Mouse (Mus musculus): ENCODE results near the gene Ptcd3. TPM values are rescaled to one million over a fixed set of nuclear protein-coding genes. Genes with fewer than 3 reads are reported as not detected.

Ptcd3 gene
- total and polyA plus RNA-seq, 3 experiments: 6.2 to 198 (median 143) TPM

- H3K9me3 ChIP-seq (replicated peaks): no peaks in the 10 kb centered on the region
- no peaks in the 10 kb centered on the region for H3K27me3 ChIP-seq (ENCODE audit: insufficient read depth, low read length)
- TF ChIP-seq GATA1 (IDR thresholded peaks at IDR 0.05; ENCODE audit: borderline replicate concordance, low read length) (no peak), TAL1 (conservative IDR thresholded peaks at IDR 0.05; ENCODE audit: low read depth, low read length) (no peak), CTCF (IDR thresholded peaks at IDR 0.05; ENCODE audit: low read depth, low read length) (no peak), GATA2 (IDR thresholded peaks at IDR 0.05; ENCODE audit: borderline replicate concordance, low read depth, low read length) (no peak), POLR2AphosphoS5 (IDR thresholded peaks at IDR 0.05; ENCODE audit: insufficient replicate concordance, low read depth, low read length) (no peak)
- no peak overlapping the region for H3K4me3 ChIP-seq (ENCODE audit: low read depth, low read length)
- peaks cover 13% of the 10 kb centered on the region; the same call in 1 of the 2 replicates for H3K4me1 ChIP-seq (ENCODE audit: insufficient read depth, low read depth, low read length)
- ATAC-seq (ENCODE audit: extremely low read depth, insufficient number of reproducible peaks, low FRiP score, poor library complexity, severe bottlenecking) (no peak), DNase-seq (ENCODE audit: low spot score) (no peak)
- peaks cover 60% of the 10 kb centered on the region for H3K36me3 ChIP-seq (replicated peaks)
Measured at GRCm38 (mm10) chr6:71840597-71841290, 67.8 kb downstream of the Ptcd3 start.

GRCm38 (mm10) chr6:71839815-71840214 is 68.7 kb downstream of the Ptcd3 start:
- TF ChIP-seq GATA2 (IDR thresholded peaks at IDR 0.05; ENCODE audit: borderline replicate concordance, low read depth, low read length): no peak
- no peak for TF ChIP-seq GATA1 (IDR thresholded peaks at IDR 0.05; ENCODE audit: borderline replicate concordance, low read length)
- TF ChIP-seq POLR2AphosphoS5 (IDR thresholded peaks at IDR 0.05; ENCODE audit: insufficient replicate concordance, low read depth, low read length): no peak
- H3K36me3 ChIP-seq (replicated peaks): peaks cover 52% of the 10 kb centered on the region
- no peaks in the 10 kb centered on the region for H3K27me3 ChIP-seq (ENCODE audit: insufficient read depth, low read length)
- ATAC-seq (ENCODE audit: extremely low read depth, insufficient number of reproducible peaks, low FRiP score, poor library complexity, severe bottlenecking) (no peak), DNase-seq (ENCODE audit: low spot score) (no peak)
- no peaks in the 10 kb centered on the region for H3K9me3 ChIP-seq (replicated peaks)
- H3K4me3 ChIP-seq (ENCODE audit: low read depth, low read length): no peak overlapping the region
- H3K4me1 ChIP-seq (ENCODE audit: insufficient read depth, low read depth, low read length): peaks cover 13% of the 10 kb centered on the region; the same call in 1 of the 2 replicates

- ATAC-seq (ENCODE audit: extremely low read depth, insufficient number of reproducible peaks, low FRiP score, poor library complexity, severe bottlenecking) (no peak), DNase-seq (ENCODE audit: low spot score) (no peak)
- no peaks in the 10 kb centered on the region for H3K27me3 ChIP-seq (ENCODE audit: insufficient read depth, low read length)
- no peak overlapping the region for H3K4me3 ChIP-seq (ENCODE audit: low read depth, low read length)
- no peak for TF ChIP-seq CTCF (IDR thresholded peaks at IDR 0.05; ENCODE audit: low read depth, low read length)
- no peak for TF ChIP-seq TAL1 (conservative IDR thresholded peaks at IDR 0.05; ENCODE audit: low read depth, low read length)
- TF ChIP-seq GATA2 (IDR thresholded peaks at IDR 0.05; ENCODE audit: borderline replicate concordance, low read depth, low read length): no peak
- TF ChIP-seq POLR2AphosphoS5 (IDR thresholded peaks at IDR 0.05; ENCODE audit: insufficient replicate concordance, low read depth, low read length): no peak
- TF ChIP-seq GATA1 (IDR thresholded peaks at IDR 0.05; ENCODE audit: borderline replicate concordance, low read length): no peak
- peaks cover 60% of the 10 kb centered on the region for H3K36me3 ChIP-seq (replicated peaks)
- H3K9me3 ChIP-seq (replicated peaks): no peaks in the 10 kb centered on the region
- peaks cover 21% of the 10 kb centered on the region for H3K4me1 ChIP-seq (ENCODE audit: insufficient read depth, low read depth, low read length)
Measured at GRCm38 (mm10) chr6:71836811-71837210, 71.7 kb downstream of the Ptcd3 start.

GRCm38 (mm10) chr6:71831581-71831960 is 77.0 kb downstream of the Ptcd3 start:
- H3K4me3 ChIP-seq (ENCODE audit: low read depth, low read length): peak overlapping the region; percentile 99
- H3K4me1 ChIP-seq (ENCODE audit: insufficient read depth, low read depth, low read length): peaks cover 17% of the 10 kb centered on the region
- H3K9me3 ChIP-seq (replicated peaks): no peaks in the 10 kb centered on the region
- no peaks in the 10 kb centered on the region; the same call in 1 of the 2 replicates for H3K27me3 ChIP-seq (ENCODE audit: insufficient read depth, low read length)
- DNase-seq (ENCODE audit: low spot score) (peak; percentile 97), ATAC-seq (ENCODE audit: extremely low read depth, insufficient number of reproducible peaks, low FRiP score, poor library complexity, severe bottlenecking) (peak; percentile 93)
- TF ChIP-seq GATA1 (IDR thresholded peaks at IDR 0.05; ENCODE audit: borderline replicate concordance, low read length) (no peak), CTCF (IDR thresholded peaks at IDR 0.05; ENCODE audit: low read depth, low read length) (no peak), TAL1 (conservative IDR thresholded peaks at IDR 0.05; ENCODE audit: low read depth, low read length) (no peak), GATA2 (IDR thresholded peaks at IDR 0.05; ENCODE audit: borderline replicate concordance, low read depth, low read length) (no peak), POLR2AphosphoS5 (IDR thresholded peaks at IDR 0.05; ENCODE audit: insufficient replicate concordance, low read depth, low read length) (no peak)
- H3K36me3 ChIP-seq (replicated peaks): peaks cover 30% of the 10 kb centered on the region

- TF ChIP-seq TAL1 (conservative IDR thresholded peaks at IDR 0.05; ENCODE audit: low read depth, low read length): no peak
- no peak for TF ChIP-seq GATA1 (IDR thresholded peaks at IDR 0.05; ENCODE audit: borderline replicate concordance, low read length)
- Histone ChIP-seq H3K36me3 (replicated peaks) (peaks cover 24% of the 10 kb centered on the region), H3K4me1 (ENCODE audit: insufficient read depth, low read depth, low read length) (peaks cover 13% of the 10 kb centered on the region), H3K9me3 (replicated peaks) (no peaks in the 10 kb centered on the region), H3K4me3 (ENCODE audit: low read depth, low read length) (peak within 1 kb of the TSS; percentile 99), H3K27me3 (ENCODE audit: insufficient read depth, low read length) (no peaks in the 10 kb centered on the region; the same call in 1 of the 2 replicates)
- DNase-seq (ENCODE audit: low spot score) (peak; percentile 95), ATAC-seq (ENCODE audit: extremely low read depth, insufficient number of reproducible peaks, low FRiP score, poor library complexity, severe bottlenecking) (peak; percentile 76)
Measured at GRCm38 (mm10) chr6:71830690-71831580, 77.6 kb downstream of the Ptcd3 start, which contains the start of gene Immt. Gene Immt, plus strand, starts transcription at chr6:71831331.

Other genes with a start within 250 kb of the Ptcd3 start
- gene Reep1, start 201.2 kb downstream of the Ptcd3 start, total RNA-seq (2014; fragmentation: Nextera tagmentation): not detected in 2 replicates
- 0.12 and 0.16 TPM in 2 replicates for gene Reep1, start 201.2 kb downstream of the Ptcd3 start, total RNA-seq (2017)
- not detected in 2 replicates for gene Reep1, start 201.2 kb downstream of the Ptcd3 start, polyA plus RNA-seq (2012)
- 34.2 and 40.3 TPM in 2 replicates for gene Mrpl35, start 81.8 kb downstream of the Ptcd3 start, total RNA-seq (2014; fragmentation: Nextera tagmentation)
- 32.9 and 50.2 TPM in 2 replicates for gene Mrpl35, start 81.8 kb downstream of the Ptcd3 start, total RNA-seq (2017)
- 0.77 and 1.0 TPM in 2 replicates for gene Mrpl35, start 81.8 kb downstream of the Ptcd3 start, polyA plus RNA-seq (2012)
- 139 and 169 TPM in 2 replicates for gene Immt, start 77.4 kb downstream of the Ptcd3 start, total RNA-seq (2014; fragmentation: Nextera tagmentation)
- 147 and 163 TPM in 2 replicates for gene Immt, start 77.4 kb downstream of the Ptcd3 start, total RNA-seq (2017)
- 25.6 and 38.1 TPM in 2 replicates for gene Immt, start 77.4 kb downstream of the Ptcd3 start, polyA plus RNA-seq (2012)
- 55.2 and 62.4 TPM in 2 replicates for gene Polr1a, start 303 bp upstream of the Ptcd3 start, total RNA-seq (2014; fragmentation: Nextera tagmentation)
- gene Polr1a, start 303 bp upstream of the Ptcd3 start, total RNA-seq (2017): 72.1 and 79.5 TPM in 2 replicates
- gene Polr1a, start 303 bp upstream of the Ptcd3 start, polyA plus RNA-seq (2012): 18.7 and 31.8 TPM in 2 replicates
- gene St3gal5, start 188.8 kb upstream of the Ptcd3 start, total RNA-seq (2014; fragmentation: Nextera tagmentation): 95.2 and 107 TPM in 2 replicates
- gene St3gal5, start 188.8 kb upstream of the Ptcd3 start, total RNA-seq (2017): 46.8 and 51.0 TPM in 2 replicates
- gene St3gal5, start 188.8 kb upstream of the Ptcd3 start, polyA plus RNA-seq (2012): 62.8 and 70.0 TPM in 2 replicates

All from G1E (cell line).